Mouse (Mus musculus): ENCODE data around the gene Slc26a9. TPM values are rescaled to one million over a fixed set of nuclear protein-coding genes. Genes with fewer than 3 reads are reported as not detected.

The Slc26a9 gene
- polyA plus RNA-seq (2012; ENCODE audit: insufficient read depth, low replicate concordance), result not detected in 2 replicates

- peaks cover 90% of the 10 kb centered on the region for H3K27me3 ChIP-seq (replicated peaks)
- no peaks in the 10 kb centered on the region for H3K36me3 ChIP-seq (replicated peaks; ENCODE audit: low read length)
- H3K4me1 ChIP-seq, result peaks cover 58% of the 10 kb centered on the region
- no peak within 1 kb of the TSS for H3K4me3 ChIP-seq (replicated peaks)
- peaks cover 3% of the 10 kb centered on the region; the same call in 1 of the 2 replicates for H3K9me3 ChIP-seq
- TF ChIP-seq FLI1 (IDR thresholded peaks at IDR 0.05; ENCODE audit: low read length) (no peak), GATA1 (IDR thresholded peaks at IDR 0.05; ENCODE audit: borderline replicate concordance, low read length) (no peak)
Observed at GRCm38 (mm10) chr1:131743868-131744464, at the start of gene Slc26a9. Gene Slc26a9 (plus strand): TSS chr1:131744022.

DNA sequence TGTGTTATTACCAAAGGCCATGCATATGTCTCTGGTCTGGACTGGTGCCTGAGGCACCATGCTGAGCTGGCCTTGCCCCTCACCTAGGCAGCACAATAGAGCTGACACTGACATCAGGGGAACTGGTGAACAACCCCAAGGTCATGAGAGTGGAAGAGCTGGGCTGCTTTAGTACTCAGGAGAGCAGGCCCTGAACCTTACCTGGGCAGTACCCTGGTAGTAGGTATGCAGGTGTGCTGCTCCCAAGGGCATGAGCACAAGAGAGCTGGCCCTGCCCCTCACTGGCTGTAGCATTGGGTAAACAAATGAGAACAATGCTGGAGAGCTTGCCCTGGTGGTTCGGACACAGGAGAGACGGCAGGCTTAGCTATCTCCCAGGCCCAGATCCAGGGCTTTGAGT lies 48.5 kb upstream of the Slc26a9 start:
- no peaks in the 10 kb centered on the region for H3K36me3 ChIP-seq (replicated peaks; ENCODE audit: low read length)
- TF ChIP-seq FLI1 (IDR thresholded peaks at IDR 0.05; ENCODE audit: low read length) (no peak), GATA1 (IDR thresholded peaks at IDR 0.05; ENCODE audit: borderline replicate concordance, low read length) (no peak)
- H3K27me3 ChIP-seq (replicated peaks), result peaks cover 31% of the 10 kb centered on the region
- peaks cover 45% of the 10 kb centered on the region for H3K4me1 ChIP-seq
- H3K4me3 ChIP-seq (replicated peaks), result no peak overlapping the region
- no peaks in the 10 kb centered on the region for H3K9me3 ChIP-seq

- TF ChIP-seq FLI1 (IDR thresholded peaks at IDR 0.05; ENCODE audit: low read length) (no peak), GATA1 (IDR thresholded peaks at IDR 0.05; ENCODE audit: borderline replicate concordance, low read length) (no peak)
- peaks cover 31% of the 10 kb centered on the region for H3K27me3 ChIP-seq (replicated peaks)
- H3K36me3 ChIP-seq (replicated peaks; ENCODE audit: low read length), result no peaks in the 10 kb centered on the region
- H3K9me3 ChIP-seq, result no peaks in the 10 kb centered on the region
- peaks cover 35% of the 10 kb centered on the region for H3K4me1 ChIP-seq
- no peak overlapping the region for H3K4me3 ChIP-seq (replicated peaks)
Observed at GRCm38 (mm10) chr1:131696325-131696724, 47.5 kb upstream of the Slc26a9 start.

GRCm38 (mm10) chr1:131698770-131699169 lies 45.1 kb upstream of the Slc26a9 start:
- Histone ChIP-seq H3K36me3 (replicated peaks; ENCODE audit: low read length) (no peaks in the 10 kb centered on the region), H3K9me3 (no peaks in the 10 kb centered on the region), H3K27me3 (replicated peaks) (peaks cover 35% of the 10 kb centered on the region), H3K4me1 (peaks cover 17% of the 10 kb centered on the region; the same call in 1 of the 2 replicates), H3K4me3 (replicated peaks) (no peak overlapping the region)
- TF ChIP-seq FLI1 (IDR thresholded peaks at IDR 0.05; ENCODE audit: low read length) (no peak), GATA1 (IDR thresholded peaks at IDR 0.05; ENCODE audit: borderline replicate concordance, low read length) (no peak)

GRCm38 (mm10) chr1:131699642-131700041 lies 44.2 kb upstream of the Slc26a9 start:
- H3K27me3 ChIP-seq (replicated peaks), result peaks cover 38% of the 10 kb centered on the region
- H3K36me3 ChIP-seq (replicated peaks; ENCODE audit: low read length), result no peaks in the 10 kb centered on the region
- H3K9me3 ChIP-seq, result no peaks in the 10 kb centered on the region
- H3K4me3 ChIP-seq (replicated peaks), result no peak overlapping the region
- TF ChIP-seq FLI1 (IDR thresholded peaks at IDR 0.05; ENCODE audit: low read length), result no peak
- no peak for TF ChIP-seq GATA1 (IDR thresholded peaks at IDR 0.05; ENCODE audit: borderline replicate concordance, low read length)
- peaks cover 17% of the 10 kb centered on the region; the same call in 1 of the 2 replicates for H3K4me1 ChIP-seq

DNA sequence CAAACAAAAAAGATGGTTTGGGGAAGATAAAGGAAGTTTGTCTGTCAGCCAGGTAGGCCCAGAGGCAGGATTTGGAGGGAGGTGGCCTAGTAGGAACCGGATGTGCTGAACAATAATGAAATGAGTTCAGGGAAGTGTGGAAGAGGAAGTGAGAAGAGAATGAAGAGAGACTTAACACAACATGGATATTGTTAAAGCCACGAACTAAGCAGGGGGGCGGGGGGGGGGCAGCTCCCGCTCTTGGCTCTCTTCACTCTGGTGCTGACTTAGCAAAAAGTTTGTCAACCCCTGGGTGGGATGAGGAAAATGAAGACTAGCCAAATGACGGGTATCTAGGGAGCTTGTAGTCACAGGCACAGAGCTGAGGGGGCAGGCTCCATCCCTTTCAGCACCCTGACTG lies 43.4 kb upstream of the Slc26a9 start:
- peaks cover 33% of the 10 kb centered on the region for H3K27me3 ChIP-seq (replicated peaks)
- H3K36me3 ChIP-seq (replicated peaks; ENCODE audit: low read length), result no peaks in the 10 kb centered on the region
- no peaks in the 10 kb centered on the region for H3K9me3 ChIP-seq
- peaks cover 18% of the 10 kb centered on the region; the same call in 1 of the 2 replicates for H3K4me1 ChIP-seq
- TF ChIP-seq FLI1 (IDR thresholded peaks at IDR 0.05; ENCODE audit: low read length) (no peak), GATA1 (IDR thresholded peaks at IDR 0.05; ENCODE audit: borderline replicate concordance, low read length) (no peak)
- H3K4me3 ChIP-seq (replicated peaks), result no peak overlapping the region

DNA sequence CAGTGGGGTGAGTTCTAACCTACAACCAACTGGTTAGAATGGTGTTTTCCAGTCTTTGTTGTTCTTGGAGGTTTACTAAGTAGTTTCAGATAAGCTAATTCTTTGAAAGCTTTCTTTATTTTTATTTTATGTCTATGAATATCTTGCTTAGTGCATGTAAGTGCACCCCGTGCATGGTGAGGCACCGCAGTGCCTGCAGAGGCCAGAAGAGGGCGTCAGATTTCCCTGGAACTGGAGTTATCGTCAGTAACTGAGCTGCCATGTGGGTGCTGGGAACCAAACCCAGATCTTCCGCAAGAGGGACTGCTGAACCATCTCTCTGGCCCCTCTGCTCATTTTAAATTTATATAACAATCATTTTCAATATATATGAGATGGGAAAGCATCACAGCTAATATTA lies 42.4 kb upstream of the Slc26a9 start:
- peaks cover 15% of the 10 kb centered on the region; the same call in 1 of the 2 replicates for H3K4me1 ChIP-seq
- no peak overlapping the region for H3K4me3 ChIP-seq (replicated peaks)
- TF ChIP-seq GATA1 (IDR thresholded peaks at IDR 0.05; ENCODE audit: borderline replicate concordance, low read length), result no peak
- no peaks in the 10 kb centered on the region for H3K36me3 ChIP-seq (replicated peaks; ENCODE audit: low read length)
- H3K27me3 ChIP-seq (replicated peaks), result peaks cover 34% of the 10 kb centered on the region
- H3K9me3 ChIP-seq, result no peaks in the 10 kb centered on the region

DNA sequence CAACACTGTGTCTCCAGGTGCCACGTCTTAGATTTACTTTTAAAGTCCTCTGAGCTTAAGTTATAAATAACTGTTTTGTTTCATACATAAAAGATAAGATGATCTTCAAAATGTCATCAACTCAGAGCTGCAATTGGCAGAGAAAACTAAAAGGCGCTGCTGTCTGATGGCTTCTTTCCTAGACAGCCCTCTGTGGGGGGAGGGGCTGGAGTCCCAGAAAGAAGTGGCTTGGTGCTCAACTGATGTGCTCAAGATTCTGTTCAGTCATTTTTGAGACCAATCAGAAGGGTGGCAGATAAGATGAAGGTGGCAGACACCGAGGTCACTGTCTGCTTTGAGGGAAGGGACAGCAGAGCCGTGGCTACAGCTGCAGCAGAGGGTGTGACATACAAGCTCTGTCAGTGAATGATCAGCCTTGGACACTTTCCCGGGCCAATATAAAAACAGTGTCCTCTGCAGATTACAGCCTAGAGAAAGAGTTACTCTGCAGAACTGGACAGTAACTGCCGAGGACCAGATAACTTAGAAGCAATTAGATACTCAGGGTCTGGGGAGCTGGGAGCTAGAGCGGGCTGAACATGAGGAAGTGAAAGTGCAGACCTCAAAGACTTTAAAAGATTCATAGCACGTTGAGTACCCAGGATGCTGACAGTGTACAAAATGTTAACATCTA lies 41.6 kb upstream of the Slc26a9 start:
- no peak for TF ChIP-seq GATA1 (IDR thresholded peaks at IDR 0.05; ENCODE audit: borderline replicate concordance, low read length)
- no peak for TF ChIP-seq FLI1 (IDR thresholded peaks at IDR 0.05; ENCODE audit: low read length)
- Histone ChIP-seq H3K4me1 (peaks cover 12% of the 10 kb centered on the region; the same call in 1 of the 2 replicates), H3K9me3 (no peaks in the 10 kb centered on the region), H3K27me3 (replicated peaks) (peaks cover 27% of the 10 kb centered on the region), H3K36me3 (replicated peaks; ENCODE audit: low read length) (no peaks in the 10 kb centered on the region), H3K4me3 (replicated peaks) (no peak overlapping the region)

DNA sequence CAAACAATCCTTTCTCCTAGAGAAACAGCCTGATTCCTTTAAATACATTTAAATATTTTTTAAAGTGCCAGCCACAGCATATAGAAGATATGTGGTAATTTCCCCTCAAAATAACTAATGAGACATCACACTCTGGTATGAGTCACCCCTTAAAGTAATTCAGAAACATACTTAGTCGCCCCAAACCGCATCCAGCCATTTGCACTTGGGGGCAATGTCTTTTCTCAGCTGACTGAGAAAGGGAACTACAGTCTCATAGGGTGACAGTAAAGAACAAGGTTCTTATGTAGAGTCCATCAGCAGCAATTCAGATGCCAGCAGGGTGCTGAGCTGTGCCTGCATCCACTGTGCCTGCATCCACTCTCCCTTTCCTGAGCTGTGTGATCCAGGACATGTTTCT lies 40.3 kb upstream of the Slc26a9 start:
- no peaks in the 10 kb centered on the region for H3K9me3 ChIP-seq
- H3K4me3 ChIP-seq (replicated peaks), result no peak overlapping the region
- peaks cover 26% of the 10 kb centered on the region for H3K27me3 ChIP-seq (replicated peaks)
- H3K36me3 ChIP-seq (replicated peaks; ENCODE audit: low read length), result no peaks in the 10 kb centered on the region
- TF ChIP-seq FLI1 (IDR thresholded peaks at IDR 0.05; ENCODE audit: low read length) (no peak), GATA1 (IDR thresholded peaks at IDR 0.05; ENCODE audit: borderline replicate concordance, low read length) (no peak)
- H3K4me1 ChIP-seq, result peaks cover 14% of the 10 kb centered on the region; the same call in 1 of the 2 replicates

DNA sequence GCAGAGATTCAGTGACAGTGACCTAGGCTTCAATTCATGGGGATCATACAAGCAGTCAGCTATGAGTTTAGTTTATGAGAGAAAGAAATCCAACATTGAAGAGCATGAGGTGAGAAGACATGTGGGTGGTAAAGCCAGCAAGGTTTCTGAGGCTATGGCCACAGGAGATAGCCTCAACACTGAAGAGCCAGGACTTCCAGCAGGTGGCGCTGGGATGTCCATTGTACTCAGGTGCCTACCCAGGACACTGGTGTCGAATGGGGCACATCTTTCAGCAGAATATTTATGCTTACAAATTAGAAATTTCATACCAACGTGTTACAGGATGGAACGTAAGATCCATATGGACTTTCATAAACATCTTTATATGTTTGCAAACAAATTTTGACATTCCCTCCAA lies 35.5 kb upstream of the Slc26a9 start:
- Histone ChIP-seq H3K4me1 (peaks cover 18% of the 10 kb centered on the region; the same call in 1 of the 2 replicates), H3K27me3 (replicated peaks) (peaks cover 42% of the 10 kb centered on the region), H3K4me3 (replicated peaks) (no peak overlapping the region), H3K9me3 (no peaks in the 10 kb centered on the region), H3K36me3 (replicated peaks; ENCODE audit: low read length) (no peaks in the 10 kb centered on the region)
- TF ChIP-seq GATA1 (IDR thresholded peaks at IDR 0.05; ENCODE audit: borderline replicate concordance, low read length), result no peak

All from megakaryocyte, embryonic 14.5 days (primary cell).